Mouse (Mus musculus): ENCODE results near the gene Il11ra1. TPM values are rescaled to one million over a fixed set of nuclear protein-coding genes. Genes with fewer than 3 reads are reported as not detected.
"Not testable (repeated sequence)": the region's sequence is repeated elsewhere in the genome, so short reads cannot be mapped to it uniquely, and the experiment has no call there.

Gene Il11ra1
- polyA plus RNA-seq, 1 experiment from 2014 or later: 32.7 TPM

DNA sequence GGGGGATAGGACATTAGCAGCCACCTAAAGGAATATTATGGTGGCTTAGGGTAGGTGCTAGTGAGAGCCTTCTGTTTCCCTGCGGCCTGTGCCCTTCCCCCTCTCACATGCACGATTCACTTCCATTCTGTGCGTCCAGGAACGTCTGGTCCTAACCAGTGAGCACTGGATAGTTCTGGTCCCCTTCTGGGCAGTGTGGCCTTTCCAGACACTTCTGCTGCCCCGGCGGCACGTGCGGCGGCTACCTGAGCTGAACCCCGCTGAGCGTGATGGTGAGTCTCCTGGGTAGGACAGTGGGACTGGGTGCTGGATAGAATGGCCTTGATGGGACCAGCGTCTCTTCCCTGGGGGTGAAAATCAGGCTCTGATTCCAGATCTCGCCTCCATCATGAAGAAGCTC is 57.5 kb downstream of the Il11ra1 start:
- Histone ChIP-seq H3K9me3 (replicated peaks) (no peaks in the 10 kb centered on the region), H3K4me2 (no peak overlapping the region), H3K27ac (no peak overlapping the region), H3K36me3 (peaks cover 19% of the 10 kb centered on the region; the same call in 1 of the 2 replicates), H3K4me3 (replicated peaks) (no peak overlapping the region), H3K27me3 (no peaks in the 10 kb centered on the region), H3K9ac (no peak overlapping the region), H3K4me1 (replicated peaks) (peaks cover 51% of the 10 kb centered on the region)
- WGBS (ENCODE audit: insufficient replicate concordance): 85% methylated on average over 13 of the region's 13 CpGs
- ATAC-seq (ENCODE audit: low read depth): no peak
- DNase-seq: no peak

DNA sequence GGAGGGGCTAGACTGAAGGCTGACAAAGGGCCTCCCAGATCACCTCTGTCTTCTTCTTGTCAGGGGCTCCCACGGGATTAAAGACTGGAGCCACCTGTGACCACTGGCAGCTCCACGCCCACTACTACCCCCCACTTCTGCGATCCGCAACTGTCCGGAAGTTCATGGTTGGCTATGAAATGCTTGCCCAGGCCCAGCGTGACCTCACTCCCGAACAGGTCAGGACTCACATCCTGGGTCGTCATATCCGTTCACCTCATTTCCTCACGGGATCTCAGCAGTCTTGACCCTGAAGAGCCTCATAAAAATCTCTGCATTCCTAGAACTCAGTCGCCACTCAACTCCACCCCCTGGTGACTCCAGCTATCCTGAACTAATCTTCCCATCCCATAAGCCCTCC is 58.2 kb downstream of the Il11ra1 start:
- H3K4me3 ChIP-seq (replicated peaks): no peak overlapping the region
- no peak overlapping the region for H3K9ac ChIP-seq
- ATAC-seq (ENCODE audit: low read depth) (no peak), DNase-seq (no peak)
- no peak overlapping the region for H3K27ac ChIP-seq
- H3K4me2 ChIP-seq: no peak overlapping the region
- 80% methylated on average over 11 of the region's 11 CpGs for WGBS (ENCODE audit: insufficient replicate concordance)
- H3K27me3 ChIP-seq: no peaks in the 10 kb centered on the region
- H3K9me3 ChIP-seq (replicated peaks): no peaks in the 10 kb centered on the region
- peaks cover 19% of the 10 kb centered on the region; the same call in 1 of the 2 replicates for H3K36me3 ChIP-seq
- H3K4me1 ChIP-seq (replicated peaks): peaks cover 56% of the 10 kb centered on the region

DNA sequence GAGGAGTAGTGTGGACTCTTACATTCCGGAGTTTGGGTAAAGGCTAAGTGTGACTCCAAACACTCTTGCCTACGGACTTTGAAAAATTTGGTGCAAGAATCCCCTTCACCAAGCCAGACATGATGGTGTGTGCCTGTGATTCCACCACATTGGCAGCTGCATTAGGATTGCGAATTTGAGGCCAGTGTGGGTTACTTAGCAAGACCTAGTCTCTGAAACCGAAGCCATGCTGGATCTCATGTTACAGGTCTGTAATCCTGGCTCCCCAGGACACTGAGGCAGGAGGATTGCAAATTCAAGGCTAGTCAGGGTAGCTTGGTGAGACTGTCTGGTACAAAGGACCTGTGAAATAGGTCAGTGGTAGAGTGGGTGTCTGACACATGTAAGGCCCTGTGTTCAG is 58.9 kb downstream of the Il11ra1 start:
- no peak overlapping the region for H3K4me2 ChIP-seq
- peaks cover 56% of the 10 kb centered on the region for H3K4me1 ChIP-seq (replicated peaks)
- no peaks in the 10 kb centered on the region for H3K27me3 ChIP-seq
- no peak for DNase-seq
- H3K9me3 ChIP-seq (replicated peaks): no peaks in the 10 kb centered on the region
- H3K4me3 ChIP-seq (replicated peaks): no peak overlapping the region
- peak overlapping the region; percentile 80 for H3K27ac ChIP-seq
- 85% methylated on average over 4 of the region's 4 CpGs for WGBS (ENCODE audit: insufficient replicate concordance)
- peaks cover 19% of the 10 kb centered on the region; the same call in 1 of the 2 replicates for H3K36me3 ChIP-seq
- ATAC-seq (ENCODE audit: low read depth): no peak
- H3K9ac ChIP-seq: no peak overlapping the region

- H3K36me3 ChIP-seq: peaks cover 19% of the 10 kb centered on the region; the same call in 1 of the 2 replicates
- H3K4me2 ChIP-seq: no peak overlapping the region
- H3K27me3 ChIP-seq: no peaks in the 10 kb centered on the region
- WGBS (ENCODE audit: insufficient replicate concordance): 73% methylated on average over 9 of the region's 9 CpGs
- no peak overlapping the region for H3K9ac ChIP-seq
- ATAC-seq (ENCODE audit: low read depth) (no peak), DNase-seq (no peak)
- H3K9me3 ChIP-seq (replicated peaks): no peaks in the 10 kb centered on the region
- H3K27ac ChIP-seq: peak overlapping the region; percentile 80
- H3K4me1 ChIP-seq (replicated peaks): peaks cover 56% of the 10 kb centered on the region
- H3K4me3 ChIP-seq (replicated peaks): no peak overlapping the region
Measured at GRCm38 (mm10) chr4:41759206-41759605, 59.4 kb downstream of the Il11ra1 start.

GRCm38 (mm10) chr4:41759656-41760287 is 60.0 kb downstream of the Il11ra1 start:
- peak overlapping the region; percentile 66 for H3K9ac ChIP-seq
- no peak for DNase-seq
- no peaks in the 10 kb centered on the region for H3K9me3 ChIP-seq (replicated peaks)
- H3K4me2 ChIP-seq: peak overlapping the region; percentile 63
- H3K27ac ChIP-seq: peak overlapping the region; percentile 80
- H3K4me1 ChIP-seq (replicated peaks): peaks cover 52% of the 10 kb centered on the region
- peak overlapping the region; percentile 43 for H3K4me3 ChIP-seq (replicated peaks)
- H3K36me3 ChIP-seq: peaks cover 19% of the 10 kb centered on the region; the same call in 1 of the 2 replicates
- peak; percentile 36 for ATAC-seq (ENCODE audit: low read depth)
- no peaks in the 10 kb centered on the region for H3K27me3 ChIP-seq
- WGBS (ENCODE audit: insufficient replicate concordance): 26% methylated on average over 6 of the region's 6 CpGs

DNA sequence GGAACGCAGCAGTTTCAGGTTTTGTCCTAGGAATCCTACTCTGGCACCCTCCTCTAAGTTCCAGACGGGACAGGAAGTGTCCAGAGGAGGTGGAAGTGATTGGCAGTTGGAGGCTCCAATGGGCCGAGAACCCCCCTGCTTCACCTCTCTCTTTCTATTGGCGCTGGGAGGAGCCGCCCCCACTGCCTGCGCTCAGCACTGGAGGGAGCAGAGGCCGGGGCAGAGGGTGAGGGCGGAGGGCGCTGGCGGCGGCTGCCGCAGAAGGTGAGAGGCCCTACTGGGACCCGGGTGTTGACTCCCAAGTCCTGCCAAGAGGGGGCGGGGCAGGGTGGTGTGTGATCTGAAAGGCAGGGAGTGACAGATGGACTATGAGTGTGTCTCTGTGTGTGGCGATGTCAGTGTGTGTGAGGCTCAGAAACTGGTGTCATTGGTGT is 60.5 kb downstream of the Il11ra1 start:
- peak overlapping the region; percentile 80 for H3K27ac ChIP-seq
- under 1% methylated on average over 15 of the region's 15 CpGs for WGBS (ENCODE audit: insufficient replicate concordance)
- ATAC-seq (ENCODE audit: low read depth) (peak; percentile 91), DNase-seq (peak; percentile 85)
- peak overlapping the region; percentile 43 for H3K4me3 ChIP-seq (replicated peaks)
- H3K36me3 ChIP-seq: peaks cover 19% of the 10 kb centered on the region; the same call in 1 of the 2 replicates
- H3K9me3 ChIP-seq (replicated peaks): no peaks in the 10 kb centered on the region
- no peaks in the 10 kb centered on the region for H3K27me3 ChIP-seq
- peaks cover 48% of the 10 kb centered on the region for H3K4me1 ChIP-seq (replicated peaks)
- H3K4me2 ChIP-seq: peak overlapping the region; percentile 63
- peak overlapping the region; percentile 66 for H3K9ac ChIP-seq

DNA sequence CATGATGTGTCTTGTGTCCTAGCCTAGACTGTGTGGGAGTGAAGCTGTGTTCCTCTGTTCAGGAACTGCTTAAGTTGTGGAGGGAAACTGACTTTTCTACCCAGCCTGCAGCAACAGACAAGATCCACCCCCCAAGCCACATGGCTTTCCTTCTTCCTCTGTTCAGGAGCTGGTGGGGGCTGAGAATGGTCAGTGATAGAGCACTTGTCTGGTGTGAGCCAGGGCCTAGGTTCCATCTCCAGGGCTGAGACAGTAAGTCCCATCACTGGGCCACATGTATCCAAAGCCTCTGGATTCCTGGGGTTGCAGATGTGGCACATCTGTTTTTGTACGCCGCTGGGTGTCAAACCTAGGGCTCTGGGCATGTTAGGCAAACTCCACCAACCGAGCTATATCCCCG is 61.1 kb downstream of the Il11ra1 start:
- Histone ChIP-seq H3K9me3 (replicated peaks) (no peaks in the 10 kb centered on the region), H3K27ac (peak overlapping the region; percentile 80), H3K4me3 (replicated peaks) (peak overlapping the region; percentile 43), H3K9ac (peak overlapping the region; percentile 66), H3K4me1 (replicated peaks) (peaks cover 48% of the 10 kb centered on the region), H3K27me3 (no peaks in the 10 kb centered on the region), H3K36me3 (peaks cover 19% of the 10 kb centered on the region; the same call in 1 of the 2 replicates), H3K4me2 (peak overlapping the region; percentile 63)
- ATAC-seq (ENCODE audit: low read depth): no peak
- DNase-seq: no peak
- WGBS (ENCODE audit: insufficient replicate concordance): 73% methylated on average over 4 of the region's 4 CpGs

- DNase-seq (no peak), ATAC-seq (ENCODE audit: low read depth) (no peak)
- Histone ChIP-seq H3K4me1 (replicated peaks) (peaks cover 42% of the 10 kb centered on the region), H3K27ac (peak overlapping the region; percentile 80), H3K36me3 (peaks cover 16% of the 10 kb centered on the region; the same call in 1 of the 2 replicates), H3K4me2 (peak overlapping the region; percentile 63), H3K27me3 (no peaks in the 10 kb centered on the region), H3K9ac (no peak overlapping the region), H3K9me3 (replicated peaks) (no peaks in the 10 kb centered on the region), H3K4me3 (replicated peaks) (peak overlapping the region; percentile 43; the same call in 1 of the 2 replicates)
Measured at GRCm38 (mm10) chr4:41761680-41762079, 61.9 kb downstream of the Il11ra1 start.

DNA sequence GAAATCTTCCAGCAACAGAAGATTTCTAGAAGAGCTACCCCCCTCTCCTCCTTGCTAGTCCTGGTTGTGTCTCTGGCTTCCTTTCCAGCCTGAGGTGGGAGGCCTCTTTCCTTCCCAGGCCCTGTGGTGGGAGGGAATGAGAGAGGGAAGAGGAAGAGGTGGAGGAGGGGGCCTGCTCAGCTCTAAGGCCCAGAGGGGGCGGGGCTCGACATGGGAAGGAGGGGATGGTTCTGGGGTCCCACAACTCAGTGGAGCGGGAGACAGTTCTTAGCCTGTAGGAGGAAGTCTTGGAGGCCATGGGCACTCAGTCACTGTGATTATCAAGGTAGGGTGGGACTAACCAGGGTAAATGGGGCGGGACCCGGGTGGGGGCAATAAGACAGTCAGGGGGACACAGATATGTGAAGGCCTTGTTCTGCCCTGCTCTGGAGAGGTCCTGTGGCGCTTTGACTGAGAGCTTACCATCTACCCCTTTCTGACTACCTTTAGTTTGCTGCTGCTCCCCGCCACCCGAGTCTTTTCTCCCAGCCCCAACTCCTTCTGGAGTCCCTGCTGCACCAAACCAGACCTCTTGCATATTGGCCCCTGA is 62.4 kb downstream of the Il11ra1 start:
- Histone ChIP-seq H3K4me3 (replicated peaks) (no peak overlapping the region), H3K4me1 (replicated peaks) (peaks cover 43% of the 10 kb centered on the region), H3K9ac (no peak overlapping the region), H3K27ac (peak overlapping the region; percentile 80), H3K27me3 (no peaks in the 10 kb centered on the region), H3K36me3 (peaks cover 11% of the 10 kb centered on the region; the same call in 1 of the 2 replicates), H3K9me3 (replicated peaks) (no peaks in the 10 kb centered on the region), H3K4me2 (peak overlapping the region; percentile 63; the same call in 1 of the 2 replicates)
- no peak for DNase-seq
- ATAC-seq (ENCODE audit: low read depth): no peak
- 28% methylated on average over 8 of the region's 8 CpGs for WGBS (ENCODE audit: insufficient replicate concordance)

DNA sequence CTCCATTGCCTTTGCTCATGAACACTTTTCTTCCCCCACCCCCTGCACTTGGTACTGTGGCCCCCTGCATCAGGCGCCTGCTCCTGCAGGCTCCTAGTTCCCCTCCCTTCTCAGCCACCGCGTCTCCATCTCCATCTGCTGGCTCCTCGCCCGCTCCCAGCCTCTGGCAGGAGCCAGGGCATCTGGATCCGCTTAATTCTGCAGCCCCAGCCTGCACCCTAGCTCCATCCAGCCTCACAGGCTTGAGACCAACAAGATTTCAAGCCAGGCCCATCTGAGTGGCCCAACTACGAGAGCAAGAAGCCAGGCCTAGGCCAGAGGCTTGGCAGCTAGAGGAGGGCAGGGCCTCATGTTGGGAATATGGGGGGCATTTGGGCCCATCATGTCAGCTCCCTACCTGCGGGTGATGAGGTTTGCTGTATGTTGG is 62.9 kb downstream of the Il11ra1 start:
- Histone ChIP-seq H3K27ac (peak overlapping the region; percentile 80; the same call in 1 of the 2 replicates), H3K4me2 (0 out of 2 replicates have a peak overlapping the region, but pooled peaks have one; percentile 63), H3K4me1 (replicated peaks) (peaks cover 46% of the 10 kb centered on the region)
- not testable (repeated sequence) for ATAC-seq (ENCODE audit: low read depth); DNase-seq; H3K36me3 ChIP-seq; H3K9ac ChIP-seq; H3K4me3 ChIP-seq (replicated peaks); H3K9me3 ChIP-seq (replicated peaks); H3K27me3 ChIP-seq
- WGBS (ENCODE audit: insufficient replicate concordance): 76% methylated on average over 8 of the region's 8 CpGs

DNA sequence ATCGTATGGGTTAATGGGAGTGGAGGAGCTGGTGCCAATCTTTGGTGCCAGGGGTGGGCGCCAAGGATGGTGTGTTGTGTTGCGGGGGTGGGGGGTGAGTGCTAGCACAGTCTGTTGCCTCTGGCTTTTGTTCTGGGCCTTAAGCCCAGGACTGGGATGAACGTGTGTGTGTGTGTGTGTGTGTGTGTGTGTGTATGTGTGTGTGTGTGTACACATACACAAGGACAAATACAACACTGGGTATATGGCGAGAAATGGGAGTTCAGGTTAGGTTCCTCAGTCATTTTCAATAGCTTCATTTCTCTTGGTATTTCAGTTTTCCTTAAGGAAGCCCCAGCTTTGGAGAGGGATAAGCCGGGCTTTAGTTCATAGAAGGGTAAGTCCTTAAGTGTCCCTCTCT is 63.4 kb downstream of the Il11ra1 start:
- not testable (repeated sequence) for H3K9ac ChIP-seq; ATAC-seq (ENCODE audit: low read depth); H3K27ac ChIP-seq; H3K9me3 ChIP-seq (replicated peaks); H3K4me3 ChIP-seq (replicated peaks); DNase-seq; H3K36me3 ChIP-seq; H3K4me2 ChIP-seq; H3K27me3 ChIP-seq
- WGBS (ENCODE audit: insufficient replicate concordance): 73% methylated on average over 4 of the region's 6 CpGs
- peaks cover 44% of the 10 kb centered on the region for H3K4me1 ChIP-seq (replicated peaks)
